Comparison of ENCODE assay signal across 9 mouse cellular contexts in genomic region chr1:155809706-155810442, GRCm38 (mm10). TPM values are rescaled to one million over a fixed set of nuclear protein-coding genes. Genes with fewer than 3 reads are reported as not detected.
DNase-seq lines count a peak whose midpoint lies in the region; ATAC-seq and TF ChIP-seq lines count a peak whose summit lies in the region.
"Had no signal": no experiment of that assay in that cellular context is flagged by ENCODE, and none has a peak within 500 bp of the region (broad histone marks: within the 10 kb centered on the region; RNA-seq: fewer than 3 reads in every experiment).

No protein-coding gene starts in this region.

- TF ChIP-seq POLR2A in brain, embryonic 14.5 days (IDR thresholded peaks at IDR 0.05; ENCODE audit: borderline replicate concordance, extremely low read depth, insufficient read depth, insufficient read length, poor library complexity, severe bottlenecking), result no peak

- peak; percentile 24 for DNase-seq in hindbrain, embryonic 10.5 days (ENCODE audit: low spot score)
- DNase-seq in brain, embryonic 14.5 days (ENCODE audit: low read depth), result peak; percentile 57
- peak; percentile 68 for DNase-seq in lung, postnatal 14 days
- no peak for DNase-seq in c-Kit-positive CD71-positive TER-119-positive erythroid progenitor cells, embryonic 14.5 days (ENCODE audit: low spot score)

- no peak overlapping the region for H3K4me3 ChIP-seq in hindbrain, embryonic 10.5 days
- no peak overlapping the region for H3K4me3 ChIP-seq in hindbrain, embryonic 16.5 days (ENCODE audit: low read length)
- H3K4me3 ChIP-seq in forebrain, embryonic 13.5 days, result no peak overlapping the region
- H3K4me3 ChIP-seq in kidney, embryonic 14.5 days (ENCODE audit: low read length), result no peak overlapping the region

- WGBS in hindbrain, embryonic 10.5 days, result 77% methylated on average over 10 of the region's 10 CpGs
- 60% methylated on average over 10 of the region's 10 CpGs for WGBS in hindbrain, embryonic 16.5 days
- WGBS in forebrain, embryonic 13.5 days, result 73% methylated on average over 10 of the region's 10 CpGs
- WGBS in kidney, embryonic 14.5 days, result 67% methylated on average over 10 of the region's 10 CpGs

- H3K27me3 ChIP-seq in hindbrain, embryonic 10.5 days (ENCODE audit: insufficient read depth, poor library complexity, severe bottlenecking), result peaks cover 26% of the 10 kb centered on the region
- H3K27me3 ChIP-seq in hindbrain, embryonic 16.5 days (replicated peaks; ENCODE audit: control insufficient read depth, insufficient read depth, low read length), result no peaks in the 10 kb centered on the region
- no peaks in the 10 kb centered on the region; the same call in 1 of the 2 replicates for H3K27me3 ChIP-seq in forebrain, embryonic 13.5 days
- H3K27me3 ChIP-seq in kidney, embryonic 14.5 days (ENCODE audit: control insufficient read depth, insufficient read depth, low read length), result no peaks in the 10 kb centered on the region

- no peak overlapping the region; the same call in 1 of the 2 replicates for H3K4me2 ChIP-seq in hindbrain, embryonic 16.5 days (ENCODE audit: low read length)
- no peak overlapping the region for H3K4me2 ChIP-seq in forebrain, embryonic 13.5 days
- no peak overlapping the region for H3K4me2 ChIP-seq in kidney, embryonic 14.5 days (replicated peaks; ENCODE audit: low read depth, low read length)

- no peak overlapping the region for H3K9ac ChIP-seq in hindbrain, embryonic 16.5 days (ENCODE audit: low read depth, low read length)
- H3K9ac ChIP-seq in forebrain, embryonic 13.5 days, result no peak overlapping the region
- no peak overlapping the region; the same call in 1 of the 2 replicates for H3K9ac ChIP-seq in kidney, embryonic 14.5 days (ENCODE audit: low read depth, low read length)

- no peak overlapping the region for H3K27ac ChIP-seq in hindbrain, embryonic 10.5 days
- H3K27ac ChIP-seq in hindbrain, embryonic 16.5 days (ENCODE audit: low read depth, low read length), result no peak overlapping the region
- H3K27ac ChIP-seq in forebrain, embryonic 13.5 days, result no peak overlapping the region
- no peak overlapping the region for H3K27ac ChIP-seq in kidney, embryonic 14.5 days (ENCODE audit: low read depth, low read length)

- H3K4me1 ChIP-seq in hindbrain, embryonic 10.5 days (replicated peaks), result peaks cover 40% of the 10 kb centered on the region
- H3K4me1 ChIP-seq in hindbrain, embryonic 16.5 days (ENCODE audit: control insufficient read depth, insufficient read depth, low read depth, low read length), result peaks cover 23% of the 10 kb centered on the region
- peaks cover 25% of the 10 kb centered on the region for H3K4me1 ChIP-seq in forebrain, embryonic 13.5 days
- peaks cover 10% of the 10 kb centered on the region; the same call in 1 of the 2 replicates for H3K4me1 ChIP-seq in kidney, embryonic 14.5 days (ENCODE audit: control insufficient read depth, insufficient read depth, low read length)

- H3K9me3 ChIP-seq in hindbrain, embryonic 10.5 days, result no peaks in the 10 kb centered on the region
- no peaks in the 10 kb centered on the region for H3K9me3 ChIP-seq in hindbrain, embryonic 16.5 days (ENCODE audit: control insufficient read depth, low read length)
- no peaks in the 10 kb centered on the region for H3K9me3 ChIP-seq in forebrain, embryonic 13.5 days (replicated peaks)
- no peaks in the 10 kb centered on the region for H3K9me3 ChIP-seq in kidney, embryonic 14.5 days (ENCODE audit: control insufficient read depth, low read length)

- no peak for TF ChIP-seq CTCF in brain, embryonic 14.5 days (IDR thresholded peaks at IDR 0.05; ENCODE audit: borderline replicate concordance, extremely low read depth, insufficient read depth, insufficient read length)

- H3K36me3 ChIP-seq in hindbrain, embryonic 10.5 days, result no peaks in the 10 kb centered on the region
- no peaks in the 10 kb centered on the region for H3K36me3 ChIP-seq in hindbrain, embryonic 16.5 days (ENCODE audit: control insufficient read depth, insufficient read depth, low read length)
- H3K36me3 ChIP-seq in forebrain, embryonic 13.5 days (ENCODE audit: poor library complexity, severe bottlenecking), result no peaks in the 10 kb centered on the region
- no peaks in the 10 kb centered on the region for H3K36me3 ChIP-seq in kidney, embryonic 14.5 days (ENCODE audit: control insufficient read depth, insufficient read depth, low read length)

- no peak for ATAC-seq in hindbrain, embryonic 16.5 days
- peak; percentile 59 to 70 for ATAC-seq in hematopoietic stem cell, adult 5-6 weeks (replicated peaks in 1 of 2; ENCODE audit: insufficient read depth in 1 of 2, low FRiP score in 2 of 2, low TSS enrichment in 1 of 2, low read depth in 1 of 2, poor library complexity in 2 of 2, severe bottlenecking in 2 of 2)
- ATAC-seq in forebrain, embryonic 13.5 days, result no peak
- ATAC-seq in kidney, embryonic 14.5 days (ENCODE audit: low FRiP score, low TSS enrichment), result no peak

RNA-seq across cellular contexts. Expression of gene Qsox1, which starts 2.8 kb away (rescaled TPM):
- 17.9 and 24.4 TPM in 2 replicates for polyA plus RNA-seq in hindbrain, embryonic 10.5 days (2016; fragmentation: Nextera tagmentation; extraction: Ambion mirVana)
- 25.0 and 26.7 TPM in 2 replicates for polyA plus RNA-seq in hindbrain, embryonic 16.5 days (2015; fragmentation: Nextera tagmentation; extraction: Ambion mirVana)
- 35.0 and 36.1 TPM in 2 replicates for polyA plus RNA-seq in brain, embryonic 14.5 days (2012; rRNA removed)
- 30.8 and 38.5 TPM in 2 replicates for total RNA-seq in hematopoietic stem cell, adult 5-6 weeks (2017)
- 16.7 and 17.4 TPM in 2 replicates for polyA plus RNA-seq in forebrain, embryonic 13.5 days (2015; fragmentation: Nextera tagmentation; extraction: Ambion mirVana)
- 11.0 and 13.5 TPM in 2 replicates for polyA plus RNA-seq in kidney, embryonic 14.5 days (2014; fragmentation: Nextera tagmentation; extraction: Ambion mirVana)

RNA-seq across cellular contexts. Expression of gene Lhx4, which starts 58.4 kb away (rescaled TPM):
- polyA plus RNA-seq in hindbrain, embryonic 10.5 days (2016; fragmentation: Nextera tagmentation; extraction: Ambion mirVana), result 5.7 and 11.6 TPM in 2 replicates
- polyA plus RNA-seq in hindbrain, embryonic 16.5 days (2015; fragmentation: Nextera tagmentation; extraction: Ambion mirVana), result 1.7 and 2.3 TPM in 2 replicates
- polyA plus RNA-seq in brain, embryonic 14.5 days (2012; rRNA removed), result 0.97 and 2.7 TPM in 2 replicates
- not detected in 2 replicates for total RNA-seq in hematopoietic stem cell, adult 5-6 weeks (2017)
- polyA plus RNA-seq in forebrain, embryonic 13.5 days (2015; fragmentation: Nextera tagmentation; extraction: Ambion mirVana), result 0.04 and 0.06 TPM in 2 replicates
- 0.08 TPM in 1 of 2 replicates, not detected in the other for polyA plus RNA-seq in kidney, embryonic 14.5 days (2014; fragmentation: Nextera tagmentation; extraction: Ambion mirVana)
- total RNA-seq: MEL had no signal

Comparison
In these comparisons a context has a peak if more than half of its experiments do, and no peak if none do; other contexts are left out.
1. ATAC-seq: peak in hematopoietic stem cell, adult 5-6 weeks (2 of 2); none in hindbrain, embryonic 16.5 days (single experiment), forebrain, embryonic 13.5 days (single experiment) and kidney, embryonic 14.5 days (single experiment).